Mouse (Mus musculus): ENCODE data around the gene Vipr2. TPM values are rescaled to one million over a fixed set of nuclear protein-coding genes. Genes with fewer than 3 reads are reported as not detected.

Vipr2 gene
- polyA plus RNA-seq, 1 experiment = 0.11 TPM

DNA sequence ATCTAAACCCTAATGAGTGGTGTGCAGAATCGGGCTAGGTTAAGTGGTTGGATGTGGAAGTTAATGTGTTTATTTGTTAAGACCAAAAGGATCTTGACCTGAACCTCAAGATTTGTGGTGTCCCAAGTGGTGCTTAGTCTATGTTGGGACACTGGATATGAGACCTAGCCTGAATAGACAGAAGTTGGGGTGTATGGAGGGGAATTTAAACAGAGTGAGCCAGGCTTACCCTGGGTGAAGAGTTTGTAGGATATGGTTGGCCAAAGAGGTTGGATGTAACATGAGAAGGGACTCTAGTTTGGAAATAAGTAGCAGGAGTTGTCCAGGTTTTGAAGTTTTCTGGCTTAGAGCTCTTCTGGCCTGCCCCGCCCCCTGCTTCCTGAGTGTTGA, 15.3 kb upstream of the Vipr2 start:
- Histone ChIP-seq H3K27me3 (ENCODE audit: control insufficient read depth, insufficient read depth, insufficient read length) (no peaks in the 10 kb centered on the region), H3K36me3 (ENCODE audit: control insufficient read depth, insufficient read depth) (peaks cover 43% of the 10 kb centered on the region), H3ac (ENCODE audit: control insufficient read depth, insufficient read length, low read depth) (no peak overlapping the region), H3K79me3 (ENCODE audit: low read depth) (peaks cover 1% of the 10 kb centered on the region), H3K79me2 (ENCODE audit: control insufficient read depth, insufficient read depth) (no peaks in the 10 kb centered on the region), H3K4me3 (ENCODE audit: insufficient read depth, poor library complexity, severe bottlenecking) (no peak overlapping the region)
- no peak for TF ChIP-seq FOSL1 (IDR thresholded peaks at IDR 0.05; ENCODE audit: insufficient read depth, low read length, poor library complexity, severe bottlenecking)
- TF ChIP-seq MAX (IDR thresholded peaks at IDR 0.05) = no peak

DNA sequence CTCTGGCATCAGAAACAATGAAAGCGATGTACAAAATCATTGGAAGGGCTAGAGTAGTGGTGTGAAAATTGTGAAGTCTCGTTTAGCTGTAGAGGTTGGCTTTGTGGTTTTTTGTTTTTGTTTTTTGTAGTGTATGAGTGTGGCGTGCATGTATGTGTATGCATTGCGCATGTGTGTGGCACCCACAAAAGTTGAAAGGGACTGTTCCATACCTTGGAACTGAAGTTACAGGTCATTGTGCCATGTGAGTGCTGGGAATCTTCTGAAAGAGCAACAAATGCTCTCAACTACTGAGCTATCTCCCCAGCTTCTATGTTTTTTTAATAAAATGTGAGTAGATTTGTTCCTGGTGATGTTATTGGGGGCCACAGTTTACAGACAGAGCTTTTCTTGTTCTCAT, 14.5 kb upstream of the Vipr2 start:
- Histone ChIP-seq H3K79me3 (ENCODE audit: low read depth) (no peaks in the 10 kb centered on the region), H3K79me2 (ENCODE audit: control insufficient read depth, insufficient read depth) (no peaks in the 10 kb centered on the region), H3K27me3 (ENCODE audit: control insufficient read depth, insufficient read depth, insufficient read length) (no peaks in the 10 kb centered on the region), H3K4me3 (ENCODE audit: insufficient read depth, poor library complexity, severe bottlenecking) (no peak overlapping the region), H3K36me3 (ENCODE audit: control insufficient read depth, insufficient read depth) (peaks cover 35% of the 10 kb centered on the region), H3ac (ENCODE audit: control insufficient read depth, insufficient read length, low read depth) (no peak overlapping the region)
- TF ChIP-seq CEBPB (IDR thresholded peaks at IDR 0.05; ENCODE audit: low read depth) = no peak
- TF ChIP-seq MAX (IDR thresholded peaks at IDR 0.05) = no peak
- no peak for TF ChIP-seq MYOG (IDR thresholded peaks at IDR 0.05; ENCODE audit: control insufficient read depth, extremely low read depth, insufficient read length)
- no peak for TF ChIP-seq USF1 (IDR thresholded peaks at IDR 0.05; ENCODE audit: low read depth)
- no peak for TF ChIP-seq CTCF (IDR thresholded peaks at IDR 0.05; ENCODE audit: control insufficient read depth, insufficient read depth, insufficient read length)
- TF ChIP-seq FOSL1 (IDR thresholded peaks at IDR 0.05; ENCODE audit: insufficient read depth, low read length, poor library complexity, severe bottlenecking) = no peak

DNA sequence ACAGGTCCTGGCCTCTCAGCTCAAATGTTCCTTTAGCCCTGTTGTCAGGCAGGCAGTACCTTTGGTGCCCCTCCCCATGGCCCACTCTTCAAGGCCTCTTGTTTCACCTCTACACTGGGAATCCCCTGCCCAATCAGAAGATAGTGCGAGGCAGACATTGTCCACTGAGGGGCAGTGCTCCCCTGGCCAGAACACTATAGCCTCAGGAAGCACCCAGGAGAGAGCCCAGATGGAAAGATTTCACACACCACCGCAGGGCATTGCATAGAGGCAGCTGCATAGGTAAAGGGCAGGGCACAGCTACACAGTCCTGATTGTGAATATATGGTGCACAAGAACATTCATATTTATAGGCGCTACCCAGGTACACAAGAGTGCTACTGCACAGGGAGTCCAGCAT, 6.5 kb upstream of the Vipr2 start:
- Histone ChIP-seq H3ac (ENCODE audit: control insufficient read depth, insufficient read length, low read depth) (no peak overlapping the region), H3K4me3 (ENCODE audit: insufficient read depth, poor library complexity, severe bottlenecking) (no peak overlapping the region), H3K79me2 (ENCODE audit: control insufficient read depth, insufficient read depth) (no peaks in the 10 kb centered on the region), H3K79me3 (ENCODE audit: low read depth) (no peaks in the 10 kb centered on the region), H3K27me3 (ENCODE audit: control insufficient read depth, insufficient read depth, insufficient read length) (no peaks in the 10 kb centered on the region), H3K36me3 (ENCODE audit: control insufficient read depth, insufficient read depth) (no peaks in the 10 kb centered on the region)
- TF ChIP-seq MYOD1 (IDR thresholded peaks at IDR 0.05; ENCODE audit: control insufficient read depth, insufficient read length, low read depth) (no peak), FOSL1 (IDR thresholded peaks at IDR 0.05; ENCODE audit: insufficient read depth, low read length, poor library complexity, severe bottlenecking) (no peak), CEBPB (IDR thresholded peaks at IDR 0.05; ENCODE audit: low read depth) (no peak), CTCF (IDR thresholded peaks at IDR 0.05; ENCODE audit: control insufficient read depth, insufficient read depth, insufficient read length) (peak; percentile 46)

DNA sequence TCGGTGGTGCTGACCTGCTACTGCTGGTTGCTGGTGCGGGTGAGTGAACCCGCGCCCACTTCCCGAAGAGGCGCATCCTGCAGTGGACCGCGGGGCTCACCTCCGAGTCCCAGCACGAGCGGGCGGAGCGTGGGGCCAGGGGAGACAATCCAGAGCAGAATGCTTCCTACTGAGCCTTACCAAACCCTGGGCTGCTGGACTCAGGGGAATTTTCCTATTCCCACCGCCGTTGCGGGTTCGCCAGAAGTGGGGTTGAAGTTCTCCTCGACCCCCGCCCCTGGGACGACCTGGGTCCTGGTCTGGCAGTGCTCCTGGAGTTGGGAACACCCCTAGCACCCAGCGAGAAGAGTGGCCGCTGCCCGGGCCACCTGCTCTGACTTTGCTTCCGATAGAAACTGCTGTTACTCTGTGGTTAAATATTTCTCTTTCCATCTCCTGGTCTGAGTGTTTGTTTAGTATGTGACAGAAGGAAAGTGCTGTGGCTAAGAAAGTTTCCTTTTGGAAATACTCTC, 385 bp downstream of the Vipr2 start:
- TF ChIP-seq MYOG (IDR thresholded peaks at IDR 0.05; ENCODE audit: control insufficient read depth, extremely low read depth, insufficient read length) = no peak
- Histone ChIP-seq H3ac (ENCODE audit: control insufficient read depth, insufficient read length, low read depth) (peak overlapping the region; percentile 45), H3K79me2 (ENCODE audit: control insufficient read depth, insufficient read depth) (no peaks in the 10 kb centered on the region), H3K4me3 (ENCODE audit: insufficient read depth, poor library complexity, severe bottlenecking) (no peak overlapping the region), H3K79me3 (ENCODE audit: low read depth) (no peaks in the 10 kb centered on the region), H3K27me3 (ENCODE audit: control insufficient read depth, insufficient read depth, insufficient read length) (peaks cover 11% of the 10 kb centered on the region), H3K36me3 (ENCODE audit: control insufficient read depth, insufficient read depth) (no peaks in the 10 kb centered on the region)

DNA sequence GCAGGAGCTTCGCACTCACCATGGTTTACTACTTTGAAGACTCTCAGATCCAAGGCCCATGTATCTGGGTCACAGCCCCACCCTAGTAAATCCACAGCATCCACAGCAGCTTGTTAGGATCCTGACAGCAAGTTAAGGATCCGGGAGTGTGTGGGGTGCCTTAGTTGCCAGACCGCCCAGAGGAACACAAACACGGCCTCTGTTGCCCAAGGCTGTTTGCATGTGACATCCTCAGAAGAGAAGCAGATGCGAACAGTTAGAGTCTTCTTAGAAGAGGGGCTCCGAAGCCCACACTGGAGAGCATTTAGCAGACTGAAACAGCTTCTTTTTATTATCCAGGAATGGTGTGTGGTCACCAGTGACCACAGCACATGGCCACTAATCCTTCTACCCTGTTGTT, 5.6 kb downstream of the Vipr2 start:
- no peaks in the 10 kb centered on the region for H3K79me3 ChIP-seq (ENCODE audit: low read depth)
- H3K36me3 ChIP-seq (ENCODE audit: control insufficient read depth, insufficient read depth) = no peaks in the 10 kb centered on the region
- H3K27me3 ChIP-seq (ENCODE audit: control insufficient read depth, insufficient read depth, insufficient read length) = no peaks in the 10 kb centered on the region
- no peak overlapping the region for H3ac ChIP-seq (ENCODE audit: control insufficient read depth, insufficient read length, low read depth)
- no peak overlapping the region for H3K4me3 ChIP-seq (ENCODE audit: insufficient read depth, poor library complexity, severe bottlenecking)
- TF ChIP-seq MAX (IDR thresholded peaks at IDR 0.05) (no peak), MYOD1 (IDR thresholded peaks at IDR 0.05; ENCODE audit: control insufficient read depth, insufficient read length, low read depth) (no peak), CEBPB (IDR thresholded peaks at IDR 0.05; ENCODE audit: low read depth) (no peak), MYOG (IDR thresholded peaks at IDR 0.05; ENCODE audit: control insufficient read depth, extremely low read depth, insufficient read length) (no peak), FOSL1 (IDR thresholded peaks at IDR 0.05; ENCODE audit: insufficient read depth, low read length, poor library complexity, severe bottlenecking) (no peak), CTCF (IDR thresholded peaks at IDR 0.05; ENCODE audit: control insufficient read depth, insufficient read depth, insufficient read length) (no peak), USF1 (IDR thresholded peaks at IDR 0.05; ENCODE audit: low read depth) (no peak)
- H3K79me2 ChIP-seq (ENCODE audit: control insufficient read depth, insufficient read depth) = no peaks in the 10 kb centered on the region

DNA sequence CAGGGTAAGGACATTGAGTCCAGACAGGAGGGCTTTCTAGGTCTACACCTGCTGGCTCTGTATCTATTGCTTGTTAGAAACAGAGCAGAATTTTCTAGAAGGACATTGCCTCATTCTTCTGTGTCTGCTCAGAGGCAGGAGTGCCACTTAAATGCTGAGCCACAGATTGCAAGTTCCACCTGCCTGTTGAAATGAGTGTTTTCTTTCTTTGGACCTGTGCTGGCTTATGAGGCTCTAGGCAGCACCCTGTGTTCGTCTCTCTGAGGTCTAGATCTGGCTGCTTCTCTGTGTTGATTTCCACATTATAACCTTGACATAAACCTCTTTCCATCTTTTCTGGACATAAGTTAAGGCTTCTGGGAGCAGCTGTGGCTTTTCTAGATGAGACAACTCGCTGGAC, 6.8 kb downstream of the Vipr2 start:
- H3ac ChIP-seq (ENCODE audit: control insufficient read depth, insufficient read length, low read depth) = no peak overlapping the region
- H3K4me3 ChIP-seq (ENCODE audit: insufficient read depth, poor library complexity, severe bottlenecking) = no peak overlapping the region
- H3K79me2 ChIP-seq (ENCODE audit: control insufficient read depth, insufficient read depth) = no peaks in the 10 kb centered on the region
- no peak for TF ChIP-seq CTCF (IDR thresholded peaks at IDR 0.05; ENCODE audit: control insufficient read depth, insufficient read depth, insufficient read length)
- TF ChIP-seq MYOD1 (IDR thresholded peaks at IDR 0.05; ENCODE audit: control insufficient read depth, insufficient read length, low read depth) = no peak
- TF ChIP-seq MAX (IDR thresholded peaks at IDR 0.05) = no peak
- no peak for TF ChIP-seq FOSL1 (IDR thresholded peaks at IDR 0.05; ENCODE audit: insufficient read depth, low read length, poor library complexity, severe bottlenecking)
- TF ChIP-seq CEBPB (IDR thresholded peaks at IDR 0.05; ENCODE audit: low read depth) = no peak
- no peak for TF ChIP-seq USF1 (IDR thresholded peaks at IDR 0.05; ENCODE audit: low read depth)
- no peak for TF ChIP-seq MYOG (IDR thresholded peaks at IDR 0.05; ENCODE audit: control insufficient read depth, extremely low read depth, insufficient read length)
- H3K79me3 ChIP-seq (ENCODE audit: low read depth) = no peaks in the 10 kb centered on the region
- no peaks in the 10 kb centered on the region for H3K27me3 ChIP-seq (ENCODE audit: control insufficient read depth, insufficient read depth, insufficient read length)
- no peaks in the 10 kb centered on the region for H3K36me3 ChIP-seq (ENCODE audit: control insufficient read depth, insufficient read depth)

Data from C2C12 (cell line).